Mouse (Mus musculus): Measurements from ENCODE around the gene Apoe. TPM values are rescaled to one million over a fixed set of nuclear protein-coding genes. Genes with fewer than 3 reads are reported as not detected.
A peak's percentile ranks its signal among the peaks of the same experiment; 100 is the strongest.

The Apoe gene
- total RNA-seq, 2 experiments from 2014 or later = 2,679 to 2,697 TPM

- DNase-seq (ENCODE audit: low spot score in 2 of 2) = no peak
Measured at GRCm38 (mm10) chr7:19717346-19717745, 18.4 kb upstream of the Apoe start.

- no peak for DNase-seq (ENCODE audit: low spot score in 2 of 2)
Measured at GRCm38 (mm10) chr7:19716822-19717221, 17.8 kb upstream of the Apoe start.

- DNase-seq (ENCODE audit: low spot score in 2 of 2) = no peak
Measured at GRCm38 (mm10) chr7:19716055-19716682, 17.2 kb upstream of the Apoe start.

GRCm38 (mm10) chr7:19715239-19716054, 16.5 kb upstream of the Apoe start, which contains the start of gene Tomm40:
Tomm40 (minus strand) TSS chr7:19715438.
- peak; percentile 98 to 100 for DNase-seq (ENCODE audit: low spot score in 2 of 2)

GRCm38 (mm10) chr7:19714836-19715235, 15.8 kb upstream of the Apoe start:
- DNase-seq (ENCODE audit: low spot score in 2 of 2) = peak in 1 of 2 experiments; percentile 57

- no peak for DNase-seq (ENCODE audit: low spot score in 2 of 2)
Measured at GRCm38 (mm10) chr7:19713598-19713997, 14.6 kb upstream of the Apoe start.

- no peak for DNase-seq (ENCODE audit: low spot score in 2 of 2)
Measured at GRCm38 (mm10) chr7:19713196-19713595, 14.2 kb upstream of the Apoe start.

- no peak for DNase-seq (ENCODE audit: low spot score in 2 of 2)
Measured at GRCm38 (mm10) chr7:19712414-19712813, 13.4 kb upstream of the Apoe start.

GRCm38 (mm10) chr7:19710650-19711049, 11.7 kb upstream of the Apoe start:
- no peak for DNase-seq (ENCODE audit: low spot score in 2 of 2)

- no peak for DNase-seq (ENCODE audit: low spot score in 2 of 2)
Measured at GRCm38 (mm10) chr7:19705271-19705670, 6.3 kb upstream of the Apoe start.

- DNase-seq (ENCODE audit: low spot score in 2 of 2) = no peak
Measured at GRCm38 (mm10) chr7:19704475-19704874, 5.5 kb upstream of the Apoe start.

GRCm38 (mm10) chr7:19702859-19703555, 4.0 kb upstream of the Apoe start:
- DNase-seq (ENCODE audit: low spot score in 2 of 2) = no peak

- DNase-seq (ENCODE audit: low spot score in 2 of 2) = peak; percentile 67 to 73
Measured at GRCm38 (mm10) chr7:19701069-19701761, 2.2 kb upstream of the Apoe start.

- no peak for DNase-seq (ENCODE audit: low spot score in 2 of 2)
Measured at GRCm38 (mm10) chr7:19700299-19701068, 1.5 kb upstream of the Apoe start.

GRCm38 (mm10) chr7:19699827-19700148, 800 bp upstream of the Apoe start:
- no peak for DNase-seq (ENCODE audit: low spot score in 2 of 2)

- no peak for DNase-seq (ENCODE audit: low spot score in 2 of 2)
Measured at GRCm38 (mm10) chr7:19697949-19698906, 760 bp downstream of the Apoe start.

- DNase-seq (ENCODE audit: low spot score in 2 of 2) = no peak
Measured at GRCm38 (mm10) chr7:19696336-19696873, 2.6 kb downstream of the Apoe start.

GRCm38 (mm10) chr7:19695881-19696280, 3.1 kb downstream of the Apoe start:
- DNase-seq (ENCODE audit: low spot score in 2 of 2) = no peak

- DNase-seq (ENCODE audit: low spot score in 2 of 2) = no peak
Measured at GRCm38 (mm10) chr7:19695213-19695594, 3.8 kb downstream of the Apoe start.
